Mouse (Mus musculus): ENCODE results near the gene Clec16a. TPM values are rescaled to one million over a fixed set of nuclear protein-coding genes. Genes with fewer than 3 reads are reported as not detected.

Clec16a gene
- polyA plus RNA-seq, 1 experiment from 2014 or later = 27.2 TPM

DNA sequence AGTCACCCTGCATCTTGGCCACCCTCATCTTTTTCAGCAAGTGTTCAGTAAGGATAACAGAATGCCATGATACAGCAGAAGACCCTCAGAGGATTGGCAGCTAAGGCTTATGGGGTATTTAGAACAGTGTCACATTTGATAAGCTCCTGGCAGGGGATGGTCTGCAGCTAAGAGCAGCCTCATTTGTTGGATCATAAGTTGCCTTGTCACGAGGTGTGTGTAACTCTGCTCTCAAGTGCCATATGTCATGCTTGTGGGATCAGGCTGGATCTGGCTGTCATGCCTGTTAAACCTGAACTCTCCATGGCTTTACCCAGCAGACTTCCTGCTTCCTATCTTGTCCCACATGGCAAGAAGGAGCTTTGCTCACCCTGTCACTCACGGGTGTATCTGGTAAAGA lies 116.2 kb downstream of the Clec16a start:
- WGBS = 73% methylated on average over 2 of the region's 2 CpGs

DNA sequence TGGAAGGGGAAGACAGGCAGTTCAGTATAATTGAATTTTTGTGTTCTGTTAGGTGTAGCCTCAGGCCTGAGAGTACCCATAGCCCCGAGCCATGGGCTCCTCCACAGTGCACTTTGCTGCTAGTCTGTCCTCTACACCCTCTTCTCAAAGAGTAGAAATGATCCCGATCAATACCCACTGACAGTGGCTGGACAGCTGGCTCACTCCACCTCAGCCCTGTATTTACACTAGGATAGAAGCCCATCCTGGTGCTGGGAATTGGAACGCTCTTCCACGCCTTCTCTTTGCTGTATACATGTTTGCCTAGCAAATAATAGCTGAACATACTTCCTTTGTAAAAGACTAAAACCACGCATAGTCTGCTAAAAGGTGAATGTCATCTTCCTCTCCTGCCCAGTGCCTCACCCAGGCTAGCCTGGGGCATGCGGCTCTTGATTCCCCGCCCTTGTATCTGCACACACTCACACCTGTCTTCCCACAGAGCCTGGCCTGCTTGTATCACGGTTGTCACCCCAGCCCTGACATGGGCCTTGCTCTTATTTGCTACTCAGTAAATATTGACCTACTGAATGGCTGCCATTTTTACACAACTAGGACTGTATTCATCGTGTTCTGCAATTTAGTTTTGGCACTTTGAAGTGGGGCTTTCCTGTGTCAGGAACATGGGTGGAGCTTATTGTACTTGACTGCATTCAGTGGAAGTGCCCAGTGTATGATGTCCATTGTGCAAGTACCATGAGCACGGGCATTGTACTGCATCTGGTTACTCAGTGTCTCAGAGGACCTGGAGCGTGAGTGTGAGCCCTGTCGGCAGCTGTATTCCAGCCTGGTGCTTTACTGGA lies 119.0 kb downstream of the Clec16a start:
- no peak for DNase-seq (ENCODE audit: low spot score)
- Histone ChIP-seq H3K36me3 (no peaks in the 10 kb centered on the region), H3K4me1 (peaks cover 24% of the 10 kb centered on the region; the same call in 1 of the 2 replicates), H3K27ac (replicated peaks) (no peak overlapping the region), H3K9me3 (replicated peaks) (no peaks in the 10 kb centered on the region), H3K4me3 (no peak overlapping the region), H3K27me3 (ENCODE audit: low read depth, poor library complexity, severe bottlenecking) (no peaks in the 10 kb centered on the region)
- WGBS = 89% methylated on average over 12 of the region's 12 CpGs

More for the DNA sequence above, 116.2 kb downstream of the Clec16a start:
- H3K9me3 ChIP-seq (replicated peaks) = no peaks in the 10 kb centered on the region
- no peaks in the 10 kb centered on the region for H3K36me3 ChIP-seq
- peaks cover 44% of the 10 kb centered on the region for H3K4me1 ChIP-seq
- no peaks in the 10 kb centered on the region for H3K27me3 ChIP-seq (ENCODE audit: low read depth, poor library complexity, severe bottlenecking)
- no peak overlapping the region for H3K4me3 ChIP-seq
- DNase-seq (ENCODE audit: low spot score) = no peak
- no peak overlapping the region for H3K27ac ChIP-seq (replicated peaks)

DNA sequence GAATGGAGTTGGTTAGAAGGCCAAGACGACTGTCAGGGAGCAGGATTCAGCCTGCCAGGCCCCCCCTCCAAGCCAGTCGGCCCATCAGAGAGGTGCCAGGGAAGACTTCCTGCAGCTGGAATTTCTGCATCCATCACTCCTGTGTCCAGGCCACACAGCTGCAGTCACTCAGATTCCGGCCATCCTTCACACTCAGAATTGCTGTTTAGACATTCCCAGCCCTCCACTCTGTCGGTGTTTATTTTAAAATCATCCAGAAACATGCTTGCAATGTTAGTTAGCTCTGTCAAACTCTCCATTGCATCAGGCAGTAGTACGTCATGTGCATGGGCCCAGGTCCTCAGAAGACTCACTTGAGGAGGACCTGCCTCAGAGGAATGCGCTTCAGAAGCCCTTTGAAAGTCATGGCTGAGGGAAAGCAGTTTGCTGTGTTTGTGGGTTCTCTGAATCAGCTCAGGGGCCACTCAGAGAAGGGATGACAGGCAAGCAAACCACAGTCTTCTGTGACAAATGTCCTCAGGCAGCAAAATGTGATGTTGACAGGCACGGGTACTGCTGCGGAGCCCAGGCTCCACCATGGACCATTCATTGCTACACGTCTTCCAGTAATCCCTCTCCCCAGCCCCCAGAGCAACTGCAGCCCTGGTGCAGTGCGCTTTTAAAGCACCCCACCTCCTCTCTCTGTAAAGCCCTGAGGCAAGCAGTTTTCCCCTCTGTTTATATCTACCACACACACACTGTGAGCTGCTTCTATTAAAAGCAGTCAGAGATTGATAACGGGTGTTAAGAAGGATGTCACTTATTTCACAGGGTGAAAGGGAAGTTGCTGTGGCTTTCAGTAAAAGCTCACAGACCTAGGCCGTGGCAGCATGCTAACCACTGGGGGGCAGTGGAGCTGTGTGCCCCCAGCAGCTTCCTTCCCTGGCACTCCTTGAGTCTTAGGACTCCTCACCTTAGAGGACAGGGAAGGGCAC lies 120.1 kb downstream of the Clec16a start:
- Histone ChIP-seq H3K27ac (replicated peaks) (no peak overlapping the region), H3K36me3 (no peaks in the 10 kb centered on the region), H3K4me3 (no peak overlapping the region), H3K4me1 (peaks cover 17% of the 10 kb centered on the region; the same call in 1 of the 2 replicates), H3K27me3 (ENCODE audit: low read depth, poor library complexity, severe bottlenecking) (no peaks in the 10 kb centered on the region), H3K9me3 (replicated peaks) (no peaks in the 10 kb centered on the region)
- no peak for DNase-seq (ENCODE audit: low spot score)
- WGBS = 69% methylated on average over 12 of the region's 12 CpGs

- peaks cover 14% of the 10 kb centered on the region; the same call in 1 of the 2 replicates for H3K4me1 ChIP-seq
- 68% methylated on average over 3 of the region's 3 CpGs for WGBS
- H3K4me3 ChIP-seq = no peak overlapping the region
- no peak overlapping the region for H3K27ac ChIP-seq (replicated peaks)
- DNase-seq (ENCODE audit: low spot score) = no peak
- H3K9me3 ChIP-seq (replicated peaks) = no peaks in the 10 kb centered on the region
- H3K27me3 ChIP-seq (ENCODE audit: low read depth, poor library complexity, severe bottlenecking) = no peaks in the 10 kb centered on the region
- no peaks in the 10 kb centered on the region for H3K36me3 ChIP-seq
Measured at GRCm38 (mm10) chr16:10666766-10667165, 121.6 kb downstream of the Clec16a start.

GRCm38 (mm10) chr16:10668453-10668852 lies 123.3 kb downstream of the Clec16a start:
- WGBS = 82% methylated on average over 8 of the region's 8 CpGs

DNA sequence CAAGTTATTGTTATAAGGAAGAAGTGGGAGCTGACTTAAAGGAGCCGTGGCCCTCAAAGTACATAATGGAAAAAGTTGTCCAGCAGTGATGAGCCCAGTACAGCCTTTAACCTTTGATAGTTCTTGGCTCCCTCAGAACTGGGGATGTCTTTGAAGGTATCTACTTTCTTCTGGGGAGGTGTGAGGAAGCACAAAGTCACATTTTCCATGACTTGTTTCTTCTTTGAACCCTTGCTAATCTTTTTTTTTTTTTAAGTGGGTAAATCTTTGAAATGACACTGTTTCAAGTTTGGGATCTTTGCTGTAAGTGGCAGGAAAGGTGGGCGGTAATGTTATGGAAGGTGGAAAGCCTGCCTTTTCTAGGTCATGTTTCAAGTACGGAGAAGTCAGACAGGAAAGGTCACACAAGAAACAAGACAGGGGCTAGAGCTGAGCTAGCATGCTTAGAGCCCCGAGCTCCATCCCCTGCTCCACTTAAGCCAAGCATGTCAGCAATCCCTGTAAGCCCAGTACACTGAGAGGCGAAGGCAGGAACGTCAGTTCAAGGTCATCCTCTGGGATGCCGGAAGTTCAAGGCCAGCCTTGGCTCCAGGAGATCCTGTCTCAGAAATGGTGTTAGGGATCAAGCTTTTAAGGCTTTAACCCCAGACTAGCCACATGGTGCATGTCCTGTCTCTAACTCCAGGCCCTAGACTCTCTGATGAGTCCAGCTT lies 124.0 kb downstream of the Clec16a start:
- H3K27me3 ChIP-seq (ENCODE audit: low read depth, poor library complexity, severe bottlenecking) = no peaks in the 10 kb centered on the region
- no peaks in the 10 kb centered on the region for H3K9me3 ChIP-seq (replicated peaks)
- DNase-seq (ENCODE audit: low spot score) = no peak
- no peaks in the 10 kb centered on the region for H3K36me3 ChIP-seq
- H3K4me3 ChIP-seq = no peak overlapping the region
- H3K4me1 ChIP-seq = peaks cover 14% of the 10 kb centered on the region; the same call in 1 of the 2 replicates
- 86% methylated on average over 7 of the region's 7 CpGs for WGBS
- H3K27ac ChIP-seq (replicated peaks) = peak overlapping the region; percentile 42; the same call in 1 of the 2 replicates

More at GRCm38 (mm10) chr16:10668453-10668852, 123.3 kb downstream of the Clec16a start:
- no peaks in the 10 kb centered on the region for H3K9me3 ChIP-seq (replicated peaks)
- no peaks in the 10 kb centered on the region for H3K27me3 ChIP-seq (ENCODE audit: low read depth, poor library complexity, severe bottlenecking)
- peaks cover 14% of the 10 kb centered on the region; the same call in 1 of the 2 replicates for H3K4me1 ChIP-seq
- DNase-seq (ENCODE audit: low spot score) = no peak
- no peak overlapping the region for H3K4me3 ChIP-seq
- H3K27ac ChIP-seq (replicated peaks) = no peak overlapping the region
- no peaks in the 10 kb centered on the region for H3K36me3 ChIP-seq

DNA sequence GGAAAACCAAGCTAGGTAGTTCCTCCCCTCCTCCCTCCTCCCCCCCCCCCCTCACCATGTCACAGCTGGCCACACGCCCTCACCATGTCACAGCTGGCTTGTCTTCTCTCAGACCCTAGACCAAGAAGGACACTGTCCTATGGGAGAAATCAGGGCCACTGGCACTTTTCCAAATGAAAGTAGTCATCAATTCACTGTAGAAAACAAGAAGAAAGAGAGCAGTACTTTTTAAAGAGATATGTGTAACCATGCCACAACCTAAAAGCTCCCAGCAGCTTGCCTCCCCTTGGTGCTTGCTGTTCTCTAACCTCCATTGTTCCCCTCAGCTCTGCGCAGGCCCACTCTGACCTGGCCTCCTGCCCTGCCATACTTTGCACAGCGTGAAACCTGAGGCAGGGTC lies 124.8 kb downstream of the Clec16a start:
- WGBS = 83% methylated on average over 3 of the region's 3 CpGs
- Histone ChIP-seq H3K4me1 (peaks cover 9% of the 10 kb centered on the region; the same call in 1 of the 2 replicates), H3K36me3 (no peaks in the 10 kb centered on the region), H3K27me3 (ENCODE audit: low read depth, poor library complexity, severe bottlenecking) (no peaks in the 10 kb centered on the region), H3K27ac (replicated peaks) (peak overlapping the region; percentile 42), H3K4me3 (no peak overlapping the region), H3K9me3 (replicated peaks) (no peaks in the 10 kb centered on the region)
- DNase-seq (ENCODE audit: low spot score) = no peak

GRCm38 (mm10) chr16:10672490-10672889 lies 127.4 kb downstream of the Clec16a start:
- Histone ChIP-seq H3K27me3 (ENCODE audit: low read depth, poor library complexity, severe bottlenecking) (no peaks in the 10 kb centered on the region), H3K36me3 (no peaks in the 10 kb centered on the region), H3K4me3 (no peak overlapping the region), H3K27ac (replicated peaks) (0 out of 2 replicates have a peak overlapping the region, but pooled peaks have one; percentile 6), H3K4me1 (no peaks in the 10 kb centered on the region), H3K9me3 (replicated peaks) (no peaks in the 10 kb centered on the region)
- no peak for DNase-seq (ENCODE audit: low spot score)

DNA sequence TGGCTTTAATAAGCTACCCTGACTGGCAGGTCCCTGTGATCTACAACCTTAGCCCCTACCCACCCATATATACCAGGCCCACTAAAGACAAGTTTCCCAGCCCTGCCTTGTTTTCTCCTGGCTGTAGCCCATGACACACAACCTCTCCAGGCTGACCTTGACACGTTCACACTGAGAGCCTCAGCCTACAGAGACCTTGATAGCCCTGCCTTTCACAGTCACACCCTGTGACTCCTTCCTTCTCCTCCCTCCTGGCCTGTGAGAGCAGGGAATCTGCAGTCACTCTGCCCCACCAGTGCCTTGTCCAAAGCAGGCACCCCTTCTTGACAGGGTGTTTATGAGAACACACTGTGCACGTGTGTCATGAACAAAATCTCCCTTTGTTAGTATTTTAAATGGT lies 128.9 kb downstream of the Clec16a start:
- H3K27ac ChIP-seq (replicated peaks) = no peak overlapping the region
- no peaks in the 10 kb centered on the region for H3K36me3 ChIP-seq
- no peaks in the 10 kb centered on the region for H3K9me3 ChIP-seq (replicated peaks)
- no peaks in the 10 kb centered on the region for H3K27me3 ChIP-seq (ENCODE audit: low read depth, poor library complexity, severe bottlenecking)
- no peak for DNase-seq (ENCODE audit: low spot score)
- H3K4me1 ChIP-seq = no peaks in the 10 kb centered on the region
- 71% methylated on average over 2 of the region's 2 CpGs for WGBS
- no peak overlapping the region for H3K4me3 ChIP-seq

- Histone ChIP-seq H3K4me1 (no peaks in the 10 kb centered on the region), H3K36me3 (no peaks in the 10 kb centered on the region), H3K9me3 (replicated peaks) (no peaks in the 10 kb centered on the region), H3K27ac (replicated peaks) (no peak overlapping the region), H3K4me3 (no peak overlapping the region), H3K27me3 (ENCODE audit: low read depth, poor library complexity, severe bottlenecking) (no peaks in the 10 kb centered on the region)
- no peak for DNase-seq (ENCODE audit: low spot score)
- 77% methylated on average over 2 of the region's 2 CpGs for WGBS
Measured at GRCm38 (mm10) chr16:10674957-10675356, 129.8 kb downstream of the Clec16a start.

DNA sequence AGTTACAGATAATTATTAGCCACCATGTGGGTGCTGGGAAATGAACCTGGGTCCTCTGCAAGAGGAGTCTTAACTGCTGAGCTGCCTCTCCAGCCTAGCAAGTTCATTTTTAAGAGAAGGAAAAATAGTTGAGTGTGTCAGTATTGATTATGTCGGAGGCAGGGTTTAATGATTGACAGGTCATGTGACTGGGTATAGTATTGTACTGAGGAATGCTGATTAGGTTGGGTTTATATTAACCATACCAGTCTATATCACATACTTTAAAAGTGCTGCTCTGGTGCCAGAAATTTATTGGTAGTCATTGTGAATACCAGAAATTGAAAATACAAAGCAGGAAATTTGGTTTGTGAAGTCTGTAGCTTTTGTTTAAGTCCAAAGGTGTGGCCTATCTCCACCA lies 130.5 kb downstream of the Clec16a start:
- no peaks in the 10 kb centered on the region for H3K27me3 ChIP-seq (ENCODE audit: low read depth, poor library complexity, severe bottlenecking)
- WGBS = 92% methylated on average over 1 of the region's 1 CpGs
- DNase-seq (ENCODE audit: low spot score) = no peak
- H3K36me3 ChIP-seq = no peaks in the 10 kb centered on the region
- no peaks in the 10 kb centered on the region for H3K9me3 ChIP-seq (replicated peaks)
- H3K4me1 ChIP-seq = no peaks in the 10 kb centered on the region
- no peak overlapping the region for H3K27ac ChIP-seq (replicated peaks)
- no peak overlapping the region for H3K4me3 ChIP-seq

- 67% methylated on average over 3 of the region's 3 CpGs for whole genome bisulfite sequencing
- DNase-seq (ENCODE audit: low spot score) = no peak
- Histone ChIP-seq H3K4me1 (no peaks in the 10 kb centered on the region), H3K9me3 (replicated peaks) (no peaks in the 10 kb centered on the region), H3K4me3 (no peak overlapping the region), H3K27ac (replicated peaks) (no peak overlapping the region), H3K27me3 (ENCODE audit: low read depth, poor library complexity, severe bottlenecking) (no peaks in the 10 kb centered on the region), H3K36me3 (no peaks in the 10 kb centered on the region)
Measured at GRCm38 (mm10) chr16:10676461-10677066, 131.4 kb downstream of the Clec16a start.

Data from midbrain, embryonic 10.5 days (tissue).